Mouse (Mus musculus) heart, adult 2 months (tissue): ENCODE data around the gene Polr3gl.

Experiments
- CTCF ChIP-seq: fragments of 200-600 bp; IDR thresholded peaks from 2 replicates; pipeline ENCODE4 v1.8.1; 2022; ENCODE audit warnings: antibody characterized with exemption, mild to moderate bottlenecking, moderate library complexity
- EP300 ChIP-seq: fragments of 200-500 bp; IDR thresholded peaks from 2 replicates; pipeline ENCODE4 v1.6.1; 2011; ENCODE audit warnings: low read depth, low read length, control low read depth; ENCODE audit not compliant: insufficient read depth
- POLR2A ChIP-seq: fragments of 200-500 bp; IDR thresholded peaks from 2 replicates; pipeline ENCODE4 v1.6.1; 2011; ENCODE audit warnings: mild to moderate bottlenecking, low read depth, low read length, control low read depth; ENCODE audit not compliant: insufficient read depth

DNA sequence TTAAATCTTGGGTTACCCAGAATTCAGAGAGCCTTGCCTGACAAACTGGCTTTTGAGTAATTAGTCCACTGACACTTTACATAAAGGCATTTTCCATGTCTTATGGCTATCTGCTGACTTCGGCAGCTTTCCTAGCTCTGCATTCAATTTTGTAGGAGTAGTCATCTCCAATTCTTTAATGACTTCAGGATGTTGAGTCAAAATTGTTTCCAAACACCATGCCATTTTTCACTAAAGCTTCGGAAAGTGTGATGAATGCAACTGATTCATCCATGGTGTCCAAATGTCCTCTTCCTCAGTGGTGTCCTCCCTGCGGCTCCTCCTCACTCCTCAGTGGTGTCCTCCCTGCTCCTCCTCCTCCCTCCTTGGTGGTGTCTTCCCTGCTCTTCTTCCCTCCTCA lies 24.0 kb upstream of the Polr3gl start:
- no peak for TF ChIP-seq EP300
- TF ChIP-seq CTCF: no peak
- TF ChIP-seq POLR2A: no peak
